Mouse (Mus musculus) forebrain, embryonic 12.5 days (tissue): ENCODE results near the gene Nhsl1. TPM values are rescaled to one million over a fixed set of nuclear protein-coding genes. Genes with fewer than 3 reads are reported as not detected.
"Not testable (repeated sequence)": the region's sequence is repeated elsewhere in the genome, so short reads cannot be mapped to it uniquely, and the experiment has no call there.

ENCODE experiments used
- ATAC-seq: fragments of 200-750 bp; cut with Nextera tagmentation; 2 replicates; pipeline ENCODE4 v1.8.0; 2017; ENCODE audit warnings: moderate TSS enrichment; ENCODE audit not compliant: low FRiP score
- H3K27ac ChIP-seq: fragments of 300-500 bp; sonication (generic); 2 replicates; pipeline ENCODE4 v1.5.1; 2016; ENCODE audit warnings: mild to moderate bottlenecking
- H3K27me3 ChIP-seq: fragments of 300-500 bp; sonication (generic); 2 replicates; pipeline ENCODE4 v1.6.1; 2016; ENCODE audit warnings: mild to moderate bottlenecking
- H3K36me3 ChIP-seq: fragments of 300-500 bp; sonication (generic); replicated peaks from 2 replicates; pipeline ENCODE4 v1.6.1; 2016; ENCODE audit warnings: mild to moderate bottlenecking
- H3K4me1 ChIP-seq: fragments of 300-500 bp; sonication (generic); 2 replicates; pipeline ENCODE4 v1.6.1; 2016
- H3K4me2 ChIP-seq: fragments of 300-500 bp; sonication (generic); 2 replicates; pipeline ENCODE4 v1.6.1; 2016; ENCODE audit warnings: mild to moderate bottlenecking, moderate library complexity
- H3K4me3 ChIP-seq: fragments of 300-500 bp; sonication (generic); replicated peaks from 2 replicates; pipeline ENCODE4 v1.5.1; 2016; ENCODE audit warnings: mild to moderate bottlenecking
- H3K9ac ChIP-seq: fragments of 300-500 bp; sonication (generic); 2 replicates; pipeline ENCODE4 v1.6.1; 2016; ENCODE audit warnings: mild to moderate bottlenecking
- H3K9me3 ChIP-seq: fragments of 300-500 bp; sonication (generic); 2 replicates; pipeline ENCODE4 v1.6.1; 2016
- WGBS: fragments of 180-500 bp; shearing (Covaris S2); methylation state at CpG from one replicate; pipeline ENCODE4 v1.1.7; 2016; 5-methylcytosine and 5-hydroxymethylcytosine counted together
- polyA plus RNA-seq: library from polyadenylated mRNA; unstranded; fragments of >200 nt; fragmentation: Nextera tagmentation; extraction: Ambion mirVana; gene quantifications from 2 replicates; pipeline ENCODE4 v1.2.1, GENCODE M21; 2016

Gene Nhsl1
- polyA plus RNA-seq, 1 experiment from 2014 or later: 17.2 TPM

- H3K4me1 ChIP-seq: peaks cover 24% of the 10 kb centered on the region
- H3K36me3 ChIP-seq: peaks cover 42% of the 10 kb centered on the region
- no peak overlapping the region for H3K9ac ChIP-seq
- H3K4me3 ChIP-seq: no peak overlapping the region
- H3K4me2 ChIP-seq: no peak overlapping the region
- no peak for ATAC-seq
- no peaks in the 10 kb centered on the region for H3K9me3 ChIP-seq
- 78% methylated on average over 4 of the region's 4 CpGs for WGBS
- no peak overlapping the region for H3K27ac ChIP-seq
- 0 out of 2 replicates have a peak, but pooled peaks cover 3% of the 10 kb centered on the region for H3K27me3 ChIP-seq
Observed at GRCm38 (mm10) chr10:18529177-18529576, 210.4 kb downstream of the Nhsl1 start.

GRCm38 (mm10) chr10:18530161-18530560 lies 211.4 kb downstream of the Nhsl1 start:
- Histone ChIP-seq H3K4me3 (no peak overlapping the region), H3K4me1 (peaks cover 22% of the 10 kb centered on the region), H3K9ac (no peak overlapping the region), H3K36me3 (peaks cover 32% of the 10 kb centered on the region), H3K9me3 (no peaks in the 10 kb centered on the region), H3K4me2 (no peak overlapping the region), H3K27ac (no peak overlapping the region), H3K27me3 (0 out of 2 replicates have a peak, but pooled peaks cover 3% of the 10 kb centered on the region)
- ATAC-seq: no peak
- WGBS: 88% methylated on average over 4 of the region's 4 CpGs

GRCm38 (mm10) chr10:18532293-18532692 lies 213.5 kb downstream of the Nhsl1 start:
- no peak overlapping the region for H3K9ac ChIP-seq
- H3K9me3 ChIP-seq: no peaks in the 10 kb centered on the region
- H3K4me2 ChIP-seq: no peak overlapping the region
- 68% methylated on average over 8 of the region's 8 CpGs for WGBS
- no peak overlapping the region for H3K4me3 ChIP-seq
- peaks cover 20% of the 10 kb centered on the region for H3K36me3 ChIP-seq
- ATAC-seq: no peak
- no peaks in the 10 kb centered on the region for H3K27me3 ChIP-seq
- no peak overlapping the region for H3K27ac ChIP-seq
- peaks cover 2% of the 10 kb centered on the region; the same call in 1 of the 2 replicates for H3K4me1 ChIP-seq

- no peak for ATAC-seq
- Histone ChIP-seq H3K9me3 (no peaks in the 10 kb centered on the region), H3K4me1 (no peaks in the 10 kb centered on the region), H3K36me3 (peaks cover 11% of the 10 kb centered on the region), H3K27ac (no peak overlapping the region), H3K4me3 (no peak overlapping the region), H3K9ac (no peak overlapping the region), H3K4me2 (no peak overlapping the region), H3K27me3 (no peaks in the 10 kb centered on the region)
- 96% methylated on average over 2 of the region's 2 CpGs for WGBS
Observed at GRCm38 (mm10) chr10:18536889-18537288, 218.1 kb downstream of the Nhsl1 start.

- H3K4me2 ChIP-seq: peak overlapping the region; percentile 90
- peak overlapping the region; percentile 72 for H3K9ac ChIP-seq
- ATAC-seq: no peak; the same call in 1 of the 2 replicates
- peak overlapping the region; percentile 56 for H3K4me3 ChIP-seq
- WGBS: 12% methylated on average over 13 of the region's 13 CpGs
- no peaks in the 10 kb centered on the region for H3K9me3 ChIP-seq
- no peaks in the 10 kb centered on the region for H3K36me3 ChIP-seq
- H3K4me1 ChIP-seq: 0 out of 2 replicates have a peak, but pooled peaks cover 2% of the 10 kb centered on the region
- no peak overlapping the region for H3K27ac ChIP-seq
- H3K27me3 ChIP-seq: peaks cover 5% of the 10 kb centered on the region; the same call in 1 of the 2 replicates
Observed at GRCm38 (mm10) chr10:18545309-18545708, 226.5 kb downstream of the Nhsl1 start.

- peak within 1 kb of the TSS; percentile 56 for H3K4me3 ChIP-seq
- peak within 1 kb of the TSS; percentile 90 for H3K4me2 ChIP-seq
- H3K9ac ChIP-seq: peak within 1 kb of the TSS; percentile 72
- 1% methylated on average over 22 of the region's 22 CpGs for WGBS
- H3K27ac ChIP-seq: no peak within 1 kb of the TSS
- 0 out of 2 replicates have a peak, but pooled peaks cover 2% of the 10 kb centered on the region for H3K4me1 ChIP-seq
- no peaks in the 10 kb centered on the region for H3K9me3 ChIP-seq
- no peaks in the 10 kb centered on the region for H3K36me3 ChIP-seq
- peak; percentile 91 for ATAC-seq
- peaks cover 7% of the 10 kb centered on the region; the same call in 1 of the 2 replicates for H3K27me3 ChIP-seq
Observed at GRCm38 (mm10) chr10:18545813-18546235, 227.0 kb downstream of the Nhsl1 start, which contains the start of gene Hebp2. Hebp2 (minus strand) TSS chr10:18546076.

- Histone ChIP-seq H3K27ac (no peak overlapping the region), H3K36me3 (no peaks in the 10 kb centered on the region), H3K4me3 (no peak overlapping the region), H3K27me3 (peaks cover 7% of the 10 kb centered on the region; the same call in 1 of the 2 replicates), H3K9me3 (no peaks in the 10 kb centered on the region), H3K9ac (no peak overlapping the region), H3K4me1 (0 out of 2 replicates have a peak, but pooled peaks cover 2% of the 10 kb centered on the region), H3K4me2 (no peak overlapping the region)
- 85% methylated on average over 4 of the region's 4 CpGs for WGBS
- ATAC-seq: no peak
Observed at GRCm38 (mm10) chr10:18547381-18547780, 228.6 kb downstream of the Nhsl1 start.

- ATAC-seq: peak; percentile 57
- no peaks in the 10 kb centered on the region for H3K36me3 ChIP-seq
- H3K9ac ChIP-seq: peak overlapping the region; percentile 29; the same call in 1 of the 2 replicates
- no peak overlapping the region for H3K27ac ChIP-seq
- H3K4me3 ChIP-seq: peak overlapping the region; percentile 44
- 6% methylated on average over 35 of the region's 35 CpGs for WGBS
- peaks cover 4% of the 10 kb centered on the region; the same call in 1 of the 2 replicates for H3K27me3 ChIP-seq
- no peaks in the 10 kb centered on the region for H3K9me3 ChIP-seq
- H3K4me2 ChIP-seq: peak overlapping the region; percentile 67
- H3K4me1 ChIP-seq: 0 out of 2 replicates have a peak, but pooled peaks cover 2% of the 10 kb centered on the region
Observed at GRCm38 (mm10) chr10:18549321-18550216, 230.8 kb downstream of the Nhsl1 start.

GRCm38 (mm10) chr10:18559076-18559475 lies 240.3 kb downstream of the Nhsl1 start:
- WGBS: 83% methylated on average over 9 of the region's 9 CpGs
- H3K27ac ChIP-seq, H3K27me3 ChIP-seq, H3K9ac ChIP-seq, H3K36me3 ChIP-seq, H3K9me3 ChIP-seq, H3K4me2 ChIP-seq, H3K4me1 ChIP-seq, H3K4me3 ChIP-seq, ATAC-seq: not testable (repeated sequence)

- no peaks in the 10 kb centered on the region for H3K9me3 ChIP-seq
- no peak for ATAC-seq
- H3K27ac ChIP-seq: no peak overlapping the region
- H3K27me3 ChIP-seq: no peaks in the 10 kb centered on the region
- 54% methylated on average over 5 of the region's 5 CpGs for WGBS
- H3K36me3 ChIP-seq: no peaks in the 10 kb centered on the region
- no peak overlapping the region for H3K4me3 ChIP-seq
- no peak overlapping the region for H3K9ac ChIP-seq
- no peak overlapping the region for H3K4me2 ChIP-seq
- no peaks in the 10 kb centered on the region for H3K4me1 ChIP-seq
Observed at GRCm38 (mm10) chr10:18561445-18561844, 242.7 kb downstream of the Nhsl1 start.

- 6% methylated on average over 4 of the region's 4 CpGs for WGBS
- Histone ChIP-seq H3K27ac (no peak overlapping the region), H3K4me2 (no peak overlapping the region), H3K36me3 (no peaks in the 10 kb centered on the region), H3K4me3 (no peak overlapping the region), H3K4me1 (no peaks in the 10 kb centered on the region), H3K9ac (no peak overlapping the region), H3K9me3 (no peaks in the 10 kb centered on the region), H3K27me3 (no peaks in the 10 kb centered on the region)
- ATAC-seq: 0 out of 2 replicates have a peak, but pooled peaks have one; percentile 61
Observed at GRCm38 (mm10) chr10:18562940-18563339, 244.2 kb downstream of the Nhsl1 start.

GRCm38 (mm10) chr10:18572581-18572980 lies 253.8 kb downstream of the Nhsl1 start:
- ATAC-seq: no peak
- Histone ChIP-seq H3K9ac (no peak overlapping the region), H3K27me3 (no peaks in the 10 kb centered on the region), H3K9me3 (no peaks in the 10 kb centered on the region), H3K4me2 (no peak overlapping the region), H3K4me3 (no peak overlapping the region), H3K27ac (no peak overlapping the region), H3K4me1 (no peaks in the 10 kb centered on the region), H3K36me3 (no peaks in the 10 kb centered on the region)
- 64% methylated on average over 2 of the region's 2 CpGs for WGBS
